Mouse (Mus musculus): ENCODE results near the gene Gm5622.
"Not testable (repeated sequence)": the region's sequence is repeated elsewhere in the genome, so short reads cannot be mapped to it uniquely, and the experiment has no call there.

Gm5622 gene

DNA sequence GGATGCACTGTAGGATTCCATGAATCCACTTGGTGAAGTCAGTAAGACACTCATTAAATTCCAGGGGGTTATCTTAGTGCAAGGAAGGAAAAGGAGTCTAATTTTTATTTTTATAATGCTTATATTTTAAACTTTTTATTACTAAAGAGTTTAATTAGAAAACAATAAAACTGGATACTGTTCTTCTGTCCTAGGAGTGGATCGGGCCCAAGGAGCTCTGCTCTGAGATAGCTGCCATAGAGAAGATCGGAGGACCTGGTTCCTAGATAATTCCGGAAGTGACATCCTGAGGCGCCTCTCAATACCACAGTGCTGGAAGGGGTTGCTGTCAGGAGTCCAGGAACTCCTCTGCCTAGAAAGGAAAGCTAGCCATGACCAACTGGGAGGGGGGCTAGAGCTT lies at the start of gene Gm5622:
TSS of gene Gm5622 (plus strand) at position 301 of the 400 bp plus-strand sequence.
- no peak for DNase-seq (ENCODE audit: low spot score in 2 of 2)

DNA sequence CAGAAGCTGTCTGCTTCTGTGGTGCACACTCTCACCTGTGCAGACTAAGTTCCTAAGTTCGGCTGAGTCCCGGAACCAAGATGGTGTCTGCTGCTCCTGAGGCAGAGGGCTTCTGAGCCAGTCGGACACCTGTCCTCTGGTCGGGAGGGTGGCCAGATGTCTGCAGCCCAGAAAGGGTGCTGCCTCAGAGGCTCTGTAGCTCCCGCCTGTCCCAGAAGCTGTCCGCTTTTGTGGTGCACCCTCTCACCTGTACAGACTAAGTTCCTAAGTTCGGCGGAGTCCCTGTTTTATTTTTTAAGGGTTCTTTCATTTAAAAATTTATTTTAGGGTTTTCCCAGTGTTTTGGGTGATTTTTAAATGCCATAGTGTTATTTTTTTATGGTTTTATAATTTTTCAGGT lies 45.2 kb upstream of the Gm5622 start:
- DNase-seq (ENCODE audit: low spot score in 2 of 2) = no peak

DNA sequence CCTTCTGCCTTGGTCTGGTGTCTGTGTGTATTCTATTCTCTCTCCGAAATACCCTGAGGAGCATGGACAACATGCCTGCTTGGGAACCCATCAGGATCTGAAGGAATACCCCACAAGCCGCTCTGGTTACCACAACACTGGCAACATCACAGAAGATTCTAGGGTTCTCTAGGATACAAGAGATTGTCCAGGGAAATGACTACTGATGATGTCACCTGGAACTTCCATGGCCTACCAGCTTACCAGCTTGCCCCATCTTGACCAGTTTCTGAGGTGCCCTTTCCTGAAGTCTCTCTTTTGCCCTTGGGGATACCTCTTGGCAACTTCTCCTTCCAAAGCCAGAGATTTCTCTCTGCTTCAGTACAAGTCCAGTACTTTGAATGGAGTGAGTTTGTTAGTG lies 21.4 kb downstream of the Gm5622 start, which contains the start of gene Gm17175:
TSS of gene Gm17175 (minus strand) at position 101 of the 400 bp plus-strand sequence.
- DNase-seq (ENCODE audit: low spot score in 2 of 2) = not testable (repeated sequence)

DNA sequence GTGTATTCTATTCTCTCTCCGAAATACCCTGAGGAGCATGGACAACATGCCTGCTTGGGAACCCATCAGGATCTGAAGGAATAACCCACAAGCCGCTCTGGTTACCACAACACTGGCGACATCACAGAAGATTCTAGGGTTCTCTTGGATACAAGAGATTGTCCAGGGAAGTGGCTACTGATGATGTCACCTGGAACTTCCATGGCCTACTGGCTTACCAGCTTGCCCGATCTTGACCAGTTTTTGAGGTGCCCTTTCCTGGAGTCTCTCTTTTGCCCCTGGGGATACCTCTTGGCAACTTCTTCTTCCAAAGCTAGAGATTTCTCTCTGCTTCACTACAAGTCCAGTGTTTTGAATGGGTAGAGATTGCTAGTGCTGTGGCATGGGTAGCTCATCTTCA lies 39.4 kb downstream of the Gm5622 start, which contains the start of gene Gm17174:
TSS of gene Gm17174 (minus strand) at position 101 of the 400 bp plus-strand sequence.
- DNase-seq (ENCODE audit: low spot score in 2 of 2) = not testable (repeated sequence)

DNA sequence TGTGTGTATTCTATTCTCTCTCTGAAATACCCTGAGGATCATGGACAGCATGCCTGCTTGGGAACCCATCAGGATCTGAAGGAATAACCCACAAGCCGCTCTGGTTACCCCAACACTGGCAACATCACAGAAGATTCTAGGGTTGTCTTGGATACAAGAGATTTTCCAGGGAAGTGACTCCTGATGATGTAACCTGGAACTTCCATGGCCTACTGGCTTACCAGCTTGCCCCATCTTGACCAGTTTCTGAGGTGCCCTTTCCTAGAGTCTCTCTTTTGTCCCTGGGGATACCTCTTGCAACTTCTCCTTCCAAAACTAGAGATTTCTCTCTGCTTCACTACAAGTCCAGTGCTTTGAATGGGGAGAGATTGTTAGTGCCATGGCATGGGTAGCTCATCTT lies 58.6 kb downstream of the Gm5622 start, which contains the start of gene Gm17078:
TSS of gene Gm17078 (minus strand) at position 101 of the 400 bp plus-strand sequence.
- DNase-seq (ENCODE audit: low spot score in 2 of 2) = no peak

DNA sequence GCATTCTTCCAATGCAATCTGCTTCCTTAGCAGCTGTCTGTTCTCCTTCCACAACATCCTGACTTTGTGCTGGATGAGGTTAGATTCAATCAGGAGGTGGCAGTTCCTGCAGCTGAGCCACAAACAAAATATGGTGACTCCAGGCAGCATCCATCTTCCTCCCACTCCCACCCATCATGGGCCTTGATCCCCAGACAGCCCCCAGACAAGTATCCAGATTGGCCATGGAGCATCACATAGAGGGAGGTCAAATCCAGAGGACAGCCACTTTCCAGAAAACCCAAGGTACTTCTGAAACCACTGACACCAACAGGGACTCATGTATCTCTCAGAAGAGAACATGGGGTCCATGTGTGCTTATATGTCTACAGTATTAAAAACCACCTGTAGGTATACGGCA lies 79.8 kb downstream of the Gm5622 start:
- peak; percentile 6 to 9 for DNase-seq (ENCODE audit: low spot score in 2 of 2)

DNA sequence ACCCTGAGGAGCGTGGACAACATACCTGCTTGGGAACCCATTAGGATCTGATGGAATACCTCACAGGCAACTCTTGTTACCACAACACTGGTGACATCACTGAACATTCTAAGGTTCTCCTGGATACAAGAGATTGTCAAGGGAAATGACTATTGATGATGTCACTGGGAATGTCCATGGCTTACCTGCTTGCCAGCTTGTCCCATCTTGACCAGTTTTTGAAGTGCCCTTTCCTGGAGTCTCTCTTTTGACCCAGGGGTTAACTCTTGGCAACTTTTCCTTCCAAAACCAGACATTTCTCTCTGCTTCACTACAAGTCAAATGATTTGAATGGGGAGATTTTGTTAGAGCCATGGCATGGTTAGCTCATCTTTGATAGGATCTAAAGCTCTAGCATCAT lies 83.0 kb downstream of the Gm5622 start, which contains the start of gene Gm4181:
TSS of gene Gm4181 (minus strand) at position 101 of the 400 bp plus-strand sequence.
- DNase-seq (ENCODE audit: low spot score in 2 of 2) = not testable (repeated sequence)

DNA sequence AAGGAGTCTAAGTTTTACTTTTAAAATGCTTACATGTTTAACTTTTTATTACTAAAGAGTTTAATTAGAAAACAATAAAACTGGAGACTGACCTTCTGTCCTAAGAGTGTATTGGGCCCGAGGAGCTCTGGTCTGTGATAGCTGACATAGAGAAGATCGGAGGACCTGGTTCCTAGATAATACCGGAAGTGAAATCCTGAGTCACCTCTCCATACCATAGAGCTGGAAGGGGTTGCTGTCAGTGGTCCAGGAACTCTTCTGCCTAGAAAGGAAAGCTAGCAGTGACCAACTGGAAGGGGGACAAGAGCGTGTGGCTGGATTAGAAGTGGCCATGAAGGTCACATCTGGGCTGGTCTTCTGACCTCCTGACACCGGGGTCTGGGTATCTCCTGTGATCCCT lies 124.7 kb downstream of the Gm5622 start:
- no peak for DNase-seq (ENCODE audit: low spot score in 2 of 2)

DNA sequence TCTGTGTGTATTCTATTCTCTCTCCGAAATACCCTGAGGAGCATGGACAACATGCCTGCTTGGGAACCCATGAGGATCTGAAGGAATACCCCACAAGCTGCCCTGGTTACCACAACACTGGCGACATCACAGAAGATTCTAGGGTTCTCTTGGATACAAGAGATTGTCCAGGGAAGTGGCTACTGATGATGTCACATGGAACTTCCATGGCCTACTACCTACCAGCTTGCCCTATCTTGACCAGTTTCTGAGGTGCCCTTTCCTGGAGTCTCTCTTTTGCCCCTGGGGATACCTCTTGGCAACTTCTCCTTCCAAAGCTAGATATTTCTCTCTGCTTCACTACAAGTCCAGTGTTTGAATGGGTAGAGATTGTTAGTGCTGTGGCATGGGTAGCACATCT lies 142.8 kb downstream of the Gm5622 start, which contains the start of gene Gm17079:
TSS of gene Gm17079 (minus strand) at position 101 of the 400 bp plus-strand sequence.
- not testable (repeated sequence) for DNase-seq (ENCODE audit: low spot score in 2 of 2)
